Comparison of ENCODE assay signal across 9 mouse cellular contexts in the genomic region with DNA sequence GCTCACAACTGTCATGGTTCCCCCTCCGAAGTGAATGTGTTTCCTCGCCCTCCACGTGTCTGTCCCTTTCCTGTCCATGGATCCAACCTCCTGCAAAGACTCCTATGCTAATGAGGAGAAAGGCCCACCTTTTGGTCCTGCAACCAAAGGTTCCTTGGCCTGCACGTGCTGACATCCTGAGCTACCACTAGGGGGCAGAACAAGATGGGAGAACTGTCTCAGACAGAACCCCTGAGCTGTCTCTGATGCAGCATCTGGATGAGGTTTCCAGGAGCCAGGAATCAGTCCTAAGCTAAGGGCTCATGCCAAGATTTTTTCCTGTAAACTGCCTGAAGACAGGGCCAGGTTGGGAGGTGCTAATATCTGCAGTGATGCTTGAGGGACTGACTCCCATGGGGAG. TPM values are rescaled to one million over a fixed set of nuclear protein-coding genes. Genes with fewer than 3 reads are reported as not detected.
DNase-seq lines count a peak whose midpoint lies in the region; ATAC-seq lines count a peak whose summit lies in the region.
"Not testable (repeated sequence)": the region's sequence is repeated elsewhere in the genome, so short reads cannot be mapped to it uniquely, and the experiment has no call there.
"Had no signal": no experiment of that assay in that cellular context is flagged by ENCODE, and none has a peak within 500 bp of the region (broad histone marks: within the 10 kb centered on the region; RNA-seq: fewer than 3 reads in every experiment).

No protein-coding gene starts in this region.

- intact Hi-C loops in left cerebral cortex, postnatal 25 days (cut with DNase I): not testable (repeated sequence)

- peak; percentile 1 for DNase-seq in CD4-positive, CD25-positive, alpha-beta regulatory T cell, adult 2 months (ENCODE audit: low read depth, low spot score)
- peak; percentile 1 for DNase-seq in c-Kit-positive CD71-negative TER-119-negative erythroid progenitor cells, embryonic 14.5 days (ENCODE audit: low read depth)
- peak; percentile 19 for DNase-seq in embryonic facial prominence, embryonic 10.5 days (ENCODE audit: low spot score)
- peak; percentile 1 to 51 for DNase-seq in heart, adult 18-20 months
- DNase-seq in left cerebral cortex, postnatal 25 days (ENCODE audit: low spot score in 2 of 2): peak; percentile 15 to 35
- DNase-seq in mesoderm, embryonic 11.5 days (ENCODE audit: low read depth, low spot score): peak; percentile 23
- peak; percentile 3 for DNase-seq in right cerebral cortex, postnatal 4 days

- H3K4me1 ChIP-seq in embryonic facial prominence, embryonic 10.5 days; kidney, embryonic 16.5 days (ENCODE audit: insufficient read depth, low read length): not testable (repeated sequence)

- not testable (repeated sequence) for H3K36me3 ChIP-seq in embryonic facial prominence, embryonic 10.5 days (replicated peaks); kidney, embryonic 16.5 days (ENCODE audit: insufficient read depth, low read length)

- H3K4me3 ChIP-seq in embryonic facial prominence, embryonic 10.5 days; kidney, embryonic 16.5 days (ENCODE audit: low read length): not testable (repeated sequence)

- peak; percentile 57; the same call in 1 of the 2 replicates for ATAC-seq in kidney, embryonic 16.5 days (ENCODE audit: low FRiP score, low TSS enrichment)

- 21% methylated on average over 4 of the region's 4 CpGs for WGBS in embryonic facial prominence, embryonic 10.5 days
- WGBS in kidney, embryonic 16.5 days: 25% methylated on average over 4 of the region's 4 CpGs

- not testable (repeated sequence) for H3K9ac ChIP-seq in kidney, embryonic 16.5 days (replicated peaks; ENCODE audit: low read length)

- H3K27me3 ChIP-seq in embryonic facial prominence, embryonic 10.5 days (replicated peaks; ENCODE audit: low read depth, poor library complexity, severe bottlenecking): peaks cover 52% of the 10 kb centered on the region
- H3K27me3 ChIP-seq in kidney, embryonic 16.5 days (ENCODE audit: insufficient read depth, low read length): not testable (repeated sequence)

- H3K9me3 ChIP-seq in embryonic facial prominence, embryonic 10.5 days; kidney, embryonic 16.5 days (ENCODE audit: low read length): not testable (repeated sequence)

- H3K27ac ChIP-seq in embryonic facial prominence, embryonic 10.5 days (replicated peaks); kidney, embryonic 16.5 days (ENCODE audit: low read length): not testable (repeated sequence)

- not testable (repeated sequence) for H3K4me2 ChIP-seq in kidney, embryonic 16.5 days (replicated peaks; ENCODE audit: low read depth, low read length)

RNA-seq across cellular contexts. Expression of a gene that starts 2.5 kb away (rescaled TPM):
- polyA plus RNA-seq in embryonic facial prominence, embryonic 10.5 days (2016; fragmentation: Nextera tagmentation; extraction: Ambion mirVana): not detected in 2 replicates
- total RNA-seq in heart, adult 18-20 months (2021): not detected
- not detected in 2 replicates for polyA plus RNA-seq in kidney, embryonic 16.5 days (2015; fragmentation: Nextera tagmentation; extraction: Ambion mirVana)
- not detected for total RNA-seq in left cerebral cortex, postnatal 25 days (2021)
- polyA plus RNA-seq: gonadal fat pad, adult 2 months had no signal

RNA-seq across cellular contexts. Expression of a gene that starts 18.2 kb away (rescaled TPM):
- polyA plus RNA-seq in embryonic facial prominence, embryonic 10.5 days (2016; fragmentation: Nextera tagmentation; extraction: Ambion mirVana): not detected in 2 replicates
- total RNA-seq in heart, adult 18-20 months (2021): not detected
- not detected in 2 replicates for polyA plus RNA-seq in kidney, embryonic 16.5 days (2015; fragmentation: Nextera tagmentation; extraction: Ambion mirVana)
- total RNA-seq in left cerebral cortex, postnatal 25 days (2021): not detected
- polyA plus RNA-seq: gonadal fat pad, adult 2 months had no signal

RNA-seq across cellular contexts. Expression of a gene that starts 18.4 kb away (rescaled TPM):
- polyA plus RNA-seq in embryonic facial prominence, embryonic 10.5 days (2016; fragmentation: Nextera tagmentation; extraction: Ambion mirVana): not detected in 2 replicates
- not detected for total RNA-seq in heart, adult 18-20 months (2021)
- polyA plus RNA-seq in kidney, embryonic 16.5 days (2015; fragmentation: Nextera tagmentation; extraction: Ambion mirVana): not detected in 2 replicates
- not detected for total RNA-seq in left cerebral cortex, postnatal 25 days (2021)
- polyA plus RNA-seq: gonadal fat pad, adult 2 months had no signal

RNA-seq across cellular contexts. Expression of a gene that starts 45.2 kb away (rescaled TPM):
- polyA plus RNA-seq in embryonic facial prominence, embryonic 10.5 days (2016; fragmentation: Nextera tagmentation; extraction: Ambion mirVana): 9.5 and 10.4 TPM in 2 replicates
- 10 to 100 TPM; 37.4 to 46.6 TPM for total RNA-seq in heart, adult 18-20 months (2021)
- polyA plus RNA-seq in kidney, embryonic 16.5 days (2015; fragmentation: Nextera tagmentation; extraction: Ambion mirVana): 7.6 and 9.6 TPM in 2 replicates
- 10 to 100 TPM; 16.0 to 20.6 TPM for total RNA-seq in left cerebral cortex, postnatal 25 days (2021)
